Mouse (Mus musculus) bone marrow macrophage, adult 2 months (primary cell): Measurements from ENCODE around the gene Gm10260.

Experiments
- CTCF ChIP-seq: IDR thresholded peaks from 2 replicates; pipeline ENCODE4 v1.5.1; 2012; ENCODE audit warnings: low read depth, mild to moderate bottlenecking, low read length, moderate library complexity
- POLR2A ChIP-seq: IDR thresholded peaks from 2 replicates; pipeline ENCODE4 v1.6.1; 2012; ENCODE audit warnings: mild to moderate bottlenecking, low read depth, low read length, borderline replicate concordance

DNA sequence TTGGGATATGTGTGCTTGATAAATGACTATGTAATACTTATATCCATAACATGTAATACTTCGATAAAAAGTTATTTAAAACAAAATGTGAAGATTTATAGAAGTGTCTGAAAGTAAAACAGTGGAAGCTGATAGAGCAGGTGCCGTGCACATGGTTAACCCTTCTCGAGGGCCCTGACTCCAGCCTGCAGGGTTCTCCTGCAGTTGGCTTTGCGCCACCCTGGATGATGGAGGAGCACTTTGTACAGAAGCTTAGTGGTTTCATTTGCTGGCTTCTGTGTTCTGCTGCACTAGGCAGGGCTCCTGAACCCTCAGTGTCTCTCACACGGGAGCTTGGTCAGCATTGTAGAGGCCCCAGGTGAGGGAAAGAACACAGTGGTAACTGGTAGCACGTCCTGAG is 4.3 kb downstream of the Gm10260 start:
- TF ChIP-seq CTCF (no peak), POLR2A (no peak)
